Mouse (Mus musculus): ENCODE data around the gene Olfr282. TPM values are rescaled to one million over a fixed set of nuclear protein-coding genes. Genes with fewer than 3 reads are reported as not detected.
"Not testable (repeated sequence)": the region's sequence is repeated elsewhere in the genome, so short reads cannot be mapped to it uniquely, and the experiment has no call there.

Gene Olfr282
- polyA plus RNA-seq (2017; shearing (Covaris generic)) = not detected

DNA sequence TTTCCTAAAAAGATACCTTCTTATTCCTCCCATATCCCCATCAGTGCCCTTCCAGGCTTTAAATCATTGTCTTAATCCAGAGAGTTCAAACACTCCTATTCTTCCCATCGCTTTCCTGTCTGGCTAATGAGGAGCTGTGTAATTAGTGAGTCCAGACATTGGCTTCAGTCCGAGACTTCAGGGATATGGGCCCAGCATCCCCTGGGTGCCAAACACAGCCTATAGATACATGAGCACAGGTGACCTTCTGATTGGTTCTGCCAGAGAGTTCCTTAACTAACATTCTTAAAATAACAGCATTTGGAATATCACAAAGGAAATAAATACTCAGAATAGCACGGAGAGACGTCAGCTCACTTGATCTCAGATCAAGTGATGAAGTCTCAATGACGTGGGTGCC, at the start of gene Olfr282:
Gene Olfr282 (plus strand): TSS at position 301 of the 400 bp plus-strand sequence.
- not testable (repeated sequence) for ATAC-seq

DNA sequence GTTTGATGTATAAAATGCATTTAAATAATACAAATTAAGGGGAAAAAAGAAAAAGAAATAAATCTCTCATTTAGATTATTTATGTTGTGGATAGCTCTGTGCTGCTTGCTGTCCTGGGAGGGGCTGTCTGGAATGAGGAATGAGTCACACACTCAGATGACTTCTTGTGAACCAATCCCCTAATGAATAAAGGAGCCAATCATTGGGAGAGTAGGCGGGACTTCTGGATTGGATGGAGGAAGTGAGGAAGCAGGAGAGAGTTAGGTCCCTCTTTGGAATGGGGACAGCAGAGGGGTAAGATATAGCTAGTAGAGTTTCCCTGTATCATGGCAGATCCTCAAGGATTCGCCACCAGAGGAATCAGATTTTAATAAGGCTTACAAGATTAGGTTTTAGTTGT, 43.4 kb upstream of the Olfr282 start:
- no peak for ATAC-seq

DNA sequence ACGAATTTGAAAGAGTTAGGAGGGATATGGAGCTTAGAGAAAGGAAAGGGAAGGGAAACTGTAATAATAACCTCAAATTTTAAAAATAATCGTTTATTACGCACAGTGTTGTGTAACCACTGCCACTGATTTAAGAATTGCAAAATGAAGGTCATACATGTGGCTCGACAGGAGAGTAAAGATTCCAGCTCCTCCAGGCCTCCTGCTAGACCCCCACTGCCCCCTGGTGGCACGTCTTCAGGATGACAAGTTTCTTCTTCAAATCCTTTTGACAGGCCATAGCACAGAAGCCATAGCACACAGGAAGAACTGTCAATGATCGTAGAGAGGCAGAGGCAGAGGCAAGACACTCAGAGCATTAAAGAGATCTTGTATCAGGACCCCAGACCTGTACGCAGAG, 41.2 kb upstream of the Olfr282 start:
- no peak for ATAC-seq

DNA sequence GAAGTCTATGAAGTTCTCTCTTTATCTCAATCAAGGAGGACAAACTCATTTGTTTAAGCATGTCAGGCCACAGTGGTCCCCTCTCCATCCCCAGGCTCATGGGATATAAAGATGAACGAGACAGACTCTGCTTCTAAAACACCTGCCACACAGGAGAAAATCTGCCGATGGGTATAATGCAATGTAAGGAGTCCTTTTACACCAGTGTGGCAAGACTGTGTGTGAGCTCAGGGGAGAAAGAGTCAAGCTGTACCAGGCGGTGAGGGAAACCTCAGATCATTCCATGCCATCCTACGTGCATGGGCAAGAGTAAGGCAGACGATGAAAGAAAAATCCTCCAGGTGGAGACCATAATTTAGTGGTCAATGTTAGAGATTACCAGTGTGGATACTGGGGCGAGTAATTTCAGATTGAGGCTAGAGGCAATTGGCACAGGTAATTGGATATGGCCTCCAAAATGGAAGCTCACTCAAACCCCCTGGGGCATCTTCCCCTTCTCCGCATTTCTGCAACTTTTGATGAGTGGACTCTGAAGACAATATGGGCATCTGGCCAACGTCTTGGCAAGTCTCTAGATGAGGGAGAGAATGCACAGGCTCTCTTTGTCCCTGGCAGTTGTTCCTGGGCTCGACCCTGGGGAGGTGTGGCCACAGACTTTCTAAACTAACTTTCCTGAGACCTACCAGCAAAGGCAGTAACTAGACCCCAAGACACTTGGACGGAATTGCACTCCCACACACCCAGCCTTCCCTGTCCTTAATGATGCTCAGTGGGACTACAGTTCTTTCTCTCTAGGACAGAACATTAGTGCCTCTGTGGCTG, 39.7 kb upstream of the Olfr282 start:
- ATAC-seq = no peak

DNA sequence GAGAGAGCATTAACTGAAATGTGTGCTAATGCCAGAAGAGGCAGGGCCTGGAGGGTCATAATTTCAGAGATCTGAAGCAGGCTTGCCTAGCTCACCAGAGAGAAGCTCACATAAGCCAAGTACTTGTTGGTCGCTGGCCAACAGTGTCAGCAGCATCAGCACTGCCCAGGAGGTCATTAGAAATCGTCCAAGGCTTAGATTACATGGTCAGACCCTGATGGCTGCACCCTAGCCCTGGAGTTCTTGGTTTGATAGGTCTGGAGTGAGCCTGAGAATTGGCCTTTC, 39.2 kb upstream of the Olfr282 start:
- ATAC-seq = no peak

DNA sequence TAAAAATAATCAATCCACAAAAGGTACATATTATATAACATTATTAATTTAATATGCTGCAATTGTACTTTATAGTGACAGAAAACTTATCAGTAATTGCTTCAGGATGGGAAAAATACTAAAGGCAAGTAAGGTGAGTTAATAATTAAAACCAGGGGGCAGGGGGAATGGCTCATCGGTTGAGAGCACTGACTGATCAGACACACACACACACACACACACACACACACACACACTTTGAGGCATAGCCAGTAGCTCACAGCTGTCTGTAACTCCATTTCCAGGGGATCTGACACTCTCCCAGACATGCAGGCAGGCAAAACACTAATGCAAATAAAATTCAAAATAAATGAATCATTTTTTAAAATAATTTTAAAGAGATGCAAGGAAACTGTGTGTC, 33.9 kb upstream of the Olfr282 start:
- no peak for ATAC-seq

DNA sequence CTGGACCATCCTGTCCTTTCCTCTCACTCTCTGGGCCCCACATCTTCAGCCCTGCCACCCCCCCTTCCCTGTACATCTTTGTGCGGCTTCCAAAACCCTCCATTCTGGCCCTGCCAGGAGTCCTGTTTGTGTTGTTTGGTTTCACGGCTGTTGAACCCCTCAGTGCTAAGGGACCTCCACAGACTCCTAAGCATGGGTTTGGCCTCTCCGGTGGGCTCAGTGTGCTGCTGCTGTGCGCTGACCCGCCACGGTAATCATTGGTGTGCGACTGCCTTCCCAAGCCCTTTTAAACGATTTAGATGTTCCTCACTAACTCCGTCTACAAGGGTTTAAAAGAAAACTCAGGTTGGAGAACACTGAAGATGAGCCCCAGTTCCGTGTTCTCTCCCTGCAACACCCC, 28.7 kb upstream of the Olfr282 start:
- ATAC-seq = no peak

DNA sequence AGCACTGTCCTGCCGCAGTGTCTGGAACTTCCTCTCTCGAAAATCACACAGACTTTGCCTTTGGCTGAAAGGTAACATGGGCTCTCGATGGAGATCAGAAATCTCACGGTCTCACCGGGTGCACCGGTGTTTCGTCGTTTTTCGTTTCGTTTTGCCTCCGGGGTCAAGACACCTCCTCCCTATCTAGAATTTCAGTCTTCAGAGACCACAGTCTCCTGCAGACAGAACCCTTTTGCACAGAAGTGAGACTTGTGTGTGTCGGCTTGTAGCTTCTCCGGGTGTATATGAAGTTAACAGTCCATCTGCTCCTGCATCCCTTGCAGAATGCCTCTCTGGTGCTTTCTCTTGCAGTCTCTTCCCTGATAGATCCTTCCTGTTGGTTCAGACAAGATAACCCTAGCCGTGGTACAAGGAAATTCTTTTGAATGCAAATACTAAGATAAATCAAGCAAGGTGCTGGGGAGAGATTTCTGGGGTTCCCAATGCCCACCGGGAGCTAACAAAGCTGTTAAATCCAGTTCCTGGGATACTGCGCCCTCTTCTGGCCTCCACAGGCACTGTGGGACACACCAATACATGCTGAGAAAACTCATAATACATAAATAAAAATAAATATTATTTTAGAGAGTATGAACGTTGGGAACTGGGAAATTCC, 22.5 kb upstream of the Olfr282 start:
- no peak for ATAC-seq

DNA sequence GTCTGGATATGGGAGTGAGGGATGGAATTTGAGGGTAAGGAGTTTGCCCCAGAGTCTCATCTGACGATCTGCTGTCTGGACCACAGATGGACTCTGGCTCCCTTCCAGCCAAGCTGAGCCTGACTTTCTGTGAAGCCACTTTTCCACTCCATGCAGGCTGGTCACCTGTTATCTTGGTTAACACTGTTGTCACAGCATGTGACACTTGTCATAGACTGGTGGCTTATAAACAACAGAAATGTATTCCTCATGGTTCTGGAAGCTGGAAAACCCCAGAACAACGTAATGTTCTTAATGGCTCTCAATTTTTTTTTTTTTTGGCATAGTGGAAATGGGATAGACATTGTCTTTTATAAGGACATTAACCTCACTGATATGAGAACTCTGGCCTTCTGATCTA, 21.4 kb upstream of the Olfr282 start:
- ATAC-seq = no peak

DNA sequence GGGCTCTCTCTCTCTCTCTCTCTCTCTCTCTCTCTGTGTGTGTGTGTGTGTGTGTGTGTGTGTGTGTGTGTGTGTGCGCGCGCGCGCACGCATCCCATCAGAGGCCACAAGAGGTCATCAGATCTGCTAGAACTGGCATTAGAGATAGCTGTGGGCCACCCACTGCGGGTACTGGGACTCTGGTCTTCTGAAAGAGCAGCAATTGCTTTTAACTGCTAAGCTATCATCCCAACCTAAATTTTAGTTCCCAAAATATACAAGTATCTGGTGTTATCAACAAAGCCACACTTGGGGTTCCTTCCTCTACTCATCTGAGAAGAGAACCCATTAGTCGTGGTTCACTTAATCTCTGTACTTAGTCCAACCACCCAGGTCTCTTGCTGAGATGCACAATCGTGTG, 20.8 kb upstream of the Olfr282 start:
- ATAC-seq = no peak

DNA sequence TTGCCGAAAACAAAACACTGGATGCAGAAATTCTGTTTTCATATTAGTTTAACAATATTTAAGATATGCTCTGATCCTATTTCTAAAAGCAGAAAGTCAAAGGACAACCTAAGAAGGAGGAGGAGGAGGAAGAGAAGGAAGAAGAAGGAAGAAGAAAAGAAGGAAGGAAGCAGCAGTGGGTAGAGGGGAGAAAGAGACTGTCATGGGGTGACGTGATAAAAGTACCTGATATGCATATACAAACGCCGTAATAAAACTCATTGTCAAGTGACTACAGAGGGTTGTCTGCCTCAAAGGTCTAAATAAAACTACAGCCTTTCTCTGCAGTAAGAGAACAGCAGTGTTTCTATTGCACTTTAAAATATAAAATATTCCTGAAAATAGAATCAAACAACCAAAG, 15.0 kb upstream of the Olfr282 start:
- ATAC-seq = no peak

DNA sequence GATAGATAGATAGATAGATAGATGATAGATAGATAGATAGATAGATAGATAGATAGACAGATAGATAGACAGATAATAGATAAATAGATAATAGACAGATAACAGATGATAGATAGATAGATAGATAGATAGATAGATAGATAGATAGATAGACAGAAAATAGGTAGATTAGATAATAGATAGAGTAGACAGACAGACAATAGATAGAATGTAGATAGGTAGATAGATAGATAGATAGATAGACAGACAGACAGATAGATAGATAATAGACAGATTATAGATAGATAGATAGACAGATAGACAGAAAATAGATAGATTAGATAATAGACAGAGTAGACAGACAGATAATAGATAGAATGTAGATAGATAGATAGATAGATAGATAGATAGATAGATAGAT, 14.2 kb upstream of the Olfr282 start:
- not testable (repeated sequence) for ATAC-seq

DNA sequence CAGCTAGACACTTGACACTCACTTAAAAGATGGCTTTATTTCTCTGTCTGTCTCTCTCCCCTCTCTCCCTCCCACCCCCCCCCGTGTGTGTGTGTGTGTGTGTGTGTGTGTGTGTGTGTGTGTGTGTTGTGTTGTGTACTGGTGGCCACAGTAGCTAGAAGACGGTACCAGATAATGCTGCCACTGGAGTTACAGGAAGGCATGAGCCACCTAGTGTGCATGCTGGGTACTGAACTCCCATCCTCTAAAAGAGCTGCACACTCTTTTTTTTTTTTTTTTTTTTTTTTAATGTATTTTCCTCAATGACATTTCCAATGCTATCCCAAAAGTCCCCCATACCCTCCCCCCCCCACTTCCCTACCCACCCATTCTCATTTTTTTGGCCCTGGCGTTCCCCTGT, 13.7 kb upstream of the Olfr282 start:
- not testable (repeated sequence) for ATAC-seq

DNA sequence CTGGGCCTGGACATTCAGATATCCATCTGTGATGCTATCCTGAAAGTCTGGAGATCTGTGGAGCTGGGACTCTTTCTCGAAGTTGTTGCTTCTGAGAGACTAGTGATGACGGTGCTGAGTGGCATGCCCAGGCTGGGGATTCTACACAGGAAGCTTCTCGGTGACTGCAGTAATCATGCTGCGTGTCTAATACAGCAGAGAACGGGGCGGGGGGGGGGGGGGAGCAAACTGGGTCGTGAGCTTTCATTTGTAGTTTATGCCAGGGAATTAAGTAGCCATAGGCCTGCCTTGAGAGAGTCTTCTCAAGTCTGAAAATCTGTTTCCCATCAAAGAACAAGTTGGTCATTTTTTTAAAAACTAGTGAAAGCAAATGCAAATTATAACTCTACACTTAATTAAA, 12.9 kb upstream of the Olfr282 start:
- ATAC-seq = no peak

DNA sequence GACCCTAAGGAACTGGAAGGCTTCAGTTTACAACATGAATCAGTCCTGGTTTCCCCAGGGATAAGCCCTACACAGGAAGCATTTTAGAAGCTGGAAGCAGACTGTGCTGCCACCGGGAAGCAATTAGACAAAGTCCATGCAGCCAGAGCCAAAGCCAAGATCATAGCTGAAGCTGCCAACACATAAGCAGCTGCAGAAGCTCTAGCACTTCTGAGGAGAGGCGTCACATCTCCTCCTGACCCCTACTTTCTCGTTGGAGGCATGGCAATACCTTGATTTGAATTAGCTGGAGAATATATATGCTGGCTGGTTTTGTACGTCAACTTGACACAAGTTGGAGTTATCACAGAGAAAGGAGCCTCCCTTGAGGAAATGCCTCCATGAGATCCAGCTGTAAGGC, 10.1 kb upstream of the Olfr282 start:
- no peak for ATAC-seq

DNA sequence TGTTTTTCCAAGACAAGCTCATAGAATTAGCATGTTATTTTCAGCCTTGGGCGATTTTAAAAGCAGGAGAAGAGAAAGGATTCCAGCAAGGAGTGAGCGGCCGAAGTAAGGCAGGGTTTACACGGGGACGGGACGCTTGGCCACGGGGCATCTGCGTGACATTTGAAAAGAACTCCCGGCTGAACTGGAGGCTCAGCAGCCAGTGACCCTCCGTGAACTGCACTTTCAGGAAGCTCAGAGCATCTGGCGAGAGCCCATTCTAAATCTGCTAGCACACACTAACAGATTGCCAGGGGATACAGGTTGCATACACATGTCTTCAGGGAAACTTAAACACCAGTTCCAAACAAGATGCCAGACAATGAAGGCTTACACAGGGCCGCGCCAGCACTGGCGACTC, 6.7 kb upstream of the Olfr282 start:
- ATAC-seq = no peak

DNA sequence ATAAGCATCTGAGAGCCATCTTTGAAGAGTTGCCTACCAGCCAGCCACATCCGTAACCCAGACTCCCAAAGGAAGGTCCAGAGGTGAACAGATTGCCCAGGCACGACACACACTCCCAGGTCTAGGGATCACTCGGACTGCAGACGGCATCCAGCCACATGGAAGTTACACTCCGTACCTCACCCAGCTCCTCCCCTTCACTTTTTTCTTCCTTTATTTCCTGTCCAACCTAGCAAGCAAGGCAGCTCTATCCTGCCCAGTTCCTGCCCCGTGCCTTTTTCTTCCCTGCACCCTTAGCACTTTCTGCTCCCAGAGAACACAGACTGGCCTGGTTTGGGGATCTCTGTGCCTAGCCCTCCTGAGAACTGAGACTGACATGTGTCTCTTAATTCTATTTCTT, 6.3 kb upstream of the Olfr282 start:
- ATAC-seq = no peak

DNA sequence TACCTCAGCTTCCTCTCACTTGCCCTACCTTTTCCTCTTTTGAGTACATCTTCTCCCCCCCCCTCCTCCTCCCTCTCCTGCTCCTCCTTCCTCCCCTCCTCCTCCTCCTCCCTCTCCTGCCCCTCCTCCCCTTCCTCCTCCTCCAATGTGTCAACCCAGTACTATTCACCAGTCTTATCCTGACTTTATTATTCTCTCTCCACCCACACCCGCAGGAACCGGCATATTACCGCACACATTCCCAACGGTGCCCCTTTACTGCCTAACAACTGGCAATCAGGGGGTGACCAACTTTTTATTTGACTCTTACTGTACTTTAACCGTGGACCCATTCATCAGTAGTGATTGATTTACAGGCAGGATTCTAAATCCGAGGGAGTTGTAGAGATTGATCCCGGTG, 5.8 kb upstream of the Olfr282 start:
- ATAC-seq = no peak

DNA sequence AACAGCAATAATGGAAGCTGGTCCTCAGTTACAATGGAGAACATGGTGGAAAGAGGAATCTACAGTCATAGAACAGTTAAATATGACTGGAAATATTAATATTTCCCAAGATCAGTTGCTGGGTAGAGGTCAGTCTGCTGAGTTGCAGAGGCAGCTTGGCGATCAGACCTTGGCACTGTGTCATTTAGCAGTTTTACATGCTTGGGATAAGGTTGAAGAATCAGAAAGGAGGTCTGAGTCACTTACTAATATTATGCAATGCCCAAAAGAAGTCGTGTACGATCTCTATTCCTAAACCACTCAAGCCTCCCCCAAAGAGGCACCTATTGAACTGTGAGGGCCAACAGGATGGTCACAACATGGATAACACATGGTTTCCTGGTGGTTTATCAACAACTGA, 13.5 kb downstream of the Olfr282 start:
- ATAC-seq = no peak

DNA sequence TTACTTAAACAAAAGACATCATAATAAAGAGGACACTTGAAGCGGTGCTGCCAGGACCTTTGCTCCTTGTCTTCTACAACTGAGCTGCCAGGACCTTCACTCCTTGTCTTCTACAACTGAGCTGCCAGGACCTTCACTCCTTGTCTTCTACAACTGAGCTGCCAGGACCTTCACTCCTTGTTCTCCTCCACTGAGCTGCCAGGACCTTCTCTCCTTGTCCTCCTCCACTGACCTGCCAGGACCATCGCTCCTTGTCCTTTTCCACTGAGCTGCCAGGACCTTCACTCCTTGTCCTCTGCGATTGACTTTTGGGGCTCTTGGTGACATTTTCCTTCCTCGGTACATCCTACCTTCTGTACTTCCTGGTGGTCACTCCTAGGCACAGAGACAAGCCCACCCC, 17.5 kb downstream of the Olfr282 start:
- ATAC-seq = no peak

DNA sequence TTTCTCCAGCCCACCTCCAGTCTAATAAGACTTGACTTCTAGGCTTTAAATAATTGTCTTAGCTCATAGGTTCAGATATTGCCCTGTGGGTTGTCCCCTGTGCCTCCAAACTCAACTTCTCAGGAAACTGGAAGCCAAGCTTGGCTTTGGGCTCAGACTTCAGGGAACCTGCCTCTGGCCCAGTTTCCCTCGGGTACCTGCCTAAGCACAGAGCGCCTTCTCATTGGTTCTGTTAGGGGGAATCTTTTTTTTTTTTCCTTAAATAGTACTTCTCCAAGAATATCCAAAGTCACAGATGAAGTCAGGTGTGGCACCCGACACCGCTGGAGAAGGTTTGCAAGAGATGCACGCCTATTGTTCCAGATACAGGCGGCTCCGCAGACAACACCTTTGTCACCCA, 21.3 kb downstream of the Olfr282 start, which contains the start of gene Olfr281:
Gene Olfr281 (plus strand): TSS at position 301 of the 400 bp plus-strand sequence.
- ATAC-seq = no peak

DNA sequence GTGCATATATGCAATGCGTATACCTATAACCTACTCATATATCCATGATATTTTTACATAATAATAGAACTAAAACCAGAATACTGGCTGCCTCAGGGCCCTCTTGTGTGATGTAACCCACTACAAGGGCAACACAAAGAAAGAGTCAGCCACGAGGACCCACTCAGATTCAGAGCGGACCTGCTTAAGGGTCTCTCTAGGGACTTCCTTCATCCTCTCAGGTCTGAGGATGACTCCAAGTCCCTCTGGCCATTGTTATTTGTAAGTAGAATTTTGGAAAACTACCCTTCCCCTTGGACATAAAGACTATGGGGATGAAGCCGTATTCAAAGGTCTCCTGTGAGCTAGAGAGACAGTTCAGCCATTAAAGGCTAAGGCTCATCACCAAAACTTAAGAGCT, 38.6 kb downstream of the Olfr282 start, which contains the start of gene OR5BS1P:
Gene OR5BS1P (plus strand): TSS at position 301 of the 400 bp plus-strand sequence.
- no peak for ATAC-seq

DNA sequence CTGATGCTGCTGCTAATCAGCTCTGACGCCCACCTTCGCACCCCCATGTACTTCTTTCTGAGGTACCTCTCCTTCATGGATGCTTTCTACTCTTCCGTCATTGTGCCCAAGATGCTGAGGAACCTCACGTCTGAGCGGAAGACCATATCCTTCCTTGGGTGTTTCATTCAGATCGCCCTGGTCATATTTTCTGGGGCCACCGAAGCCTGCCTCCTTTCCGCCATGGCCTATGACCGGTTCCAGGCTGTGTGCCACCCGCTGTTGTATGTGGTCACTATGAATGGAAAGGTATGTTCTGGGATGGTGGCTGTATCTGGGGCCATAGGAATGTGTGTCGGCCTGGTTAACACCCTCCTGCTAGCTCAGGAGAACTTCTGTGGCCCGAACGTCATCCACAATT, 40.5 kb downstream of the Olfr282 start:
- no peak for ATAC-seq

DNA sequence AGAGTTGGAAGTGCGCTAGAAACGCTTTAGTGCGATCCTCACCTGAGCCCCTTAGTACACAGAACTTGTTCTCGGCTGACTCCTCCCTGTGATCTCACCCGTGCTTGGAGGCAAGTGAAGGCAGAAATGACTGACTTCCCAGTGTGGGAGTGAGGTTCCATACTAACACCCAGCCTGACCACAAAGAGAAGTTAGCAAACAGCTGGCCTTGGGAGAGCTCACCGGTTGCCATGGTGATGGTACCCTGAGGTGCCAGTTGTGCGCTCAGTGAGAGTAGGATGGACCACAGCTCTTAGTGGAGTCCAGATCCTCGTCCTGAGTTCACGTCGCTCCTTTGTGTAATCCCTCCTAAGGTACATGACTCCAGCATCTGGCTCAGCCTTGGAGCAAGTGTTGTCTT, 43.9 kb downstream of the Olfr282 start:
- ATAC-seq = no peak

DNA sequence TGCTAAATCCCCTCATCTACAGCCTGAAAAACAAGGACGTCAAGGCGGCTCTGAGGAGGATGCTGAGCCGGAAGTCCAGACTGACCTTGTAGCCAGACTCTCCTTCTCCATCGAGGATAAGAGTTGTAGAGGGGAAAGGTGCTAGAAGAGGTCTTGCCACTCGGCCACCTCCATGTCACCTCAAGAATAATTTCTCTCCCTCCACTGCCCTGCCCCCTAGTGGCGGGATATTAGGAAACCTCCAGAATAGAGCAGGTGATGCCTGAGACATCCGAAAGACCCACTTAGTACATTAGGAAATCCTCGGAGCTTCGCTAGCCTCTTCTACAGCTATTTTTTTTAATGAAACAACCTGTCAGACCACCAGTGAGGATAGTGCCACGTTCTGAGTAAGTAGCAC, 44.4 kb downstream of the Olfr282 start:
- no peak for ATAC-seq

Measured in activated CD4-positive, CD25-positive, alpha-beta regulatory T cell, adult 4 months (primary cell).